Mouse (Mus musculus) liver, embryonic 14 days (tissue): ENCODE data around the gene Rfx1. TPM values are rescaled to one million over a fixed set of nuclear protein-coding genes. Genes with fewer than 3 reads are reported as not detected.

Experiments
- polyA plus RNA-seq: library from polyadenylated mRNA; depleted of rRNA; stranded (reverse); fragments of >200 nt; gene quantifications from 2 replicates; pipeline ENCODE4 v1.2.3, GENCODE M21; 2012; rRNA removed

Gene Rfx1
- 3.6 and 4.5 TPM in 2 replicates for polyA plus RNA-seq

DNA sequence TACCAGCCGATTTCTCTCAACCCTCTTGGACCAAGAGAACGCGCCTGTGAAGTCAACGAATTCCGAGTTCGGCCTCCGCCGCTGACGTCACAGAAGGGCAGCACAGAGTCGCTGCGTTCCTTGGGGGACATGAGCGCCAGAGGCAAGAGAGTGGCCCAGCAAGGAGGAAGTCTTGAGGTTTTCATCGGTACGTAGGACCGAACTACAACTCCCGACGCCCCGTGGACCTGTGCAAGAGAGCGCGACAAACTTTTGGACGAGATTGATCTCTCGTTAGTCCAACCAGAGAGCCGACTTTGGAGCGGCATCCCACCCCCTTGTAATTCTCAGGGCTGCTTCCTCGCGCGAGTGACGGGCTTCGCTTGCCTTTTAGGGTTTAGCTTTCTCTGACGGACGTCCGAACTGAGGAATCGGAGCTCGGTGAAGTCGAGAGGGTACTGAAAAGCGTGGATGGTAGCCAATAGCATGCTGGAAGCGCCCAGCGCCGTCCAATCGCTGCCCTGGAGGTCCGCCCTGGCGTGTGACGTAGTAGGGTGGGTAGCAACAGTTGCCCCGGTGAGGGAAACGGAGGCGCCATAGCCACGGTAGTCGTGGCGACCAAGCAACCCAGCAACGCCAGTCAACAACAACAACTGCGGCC is at the start of gene Rfx1:
Gene Rfx1 (plus strand): TSS at position 544 of the 640 bp plus-strand sequence.

DNA sequence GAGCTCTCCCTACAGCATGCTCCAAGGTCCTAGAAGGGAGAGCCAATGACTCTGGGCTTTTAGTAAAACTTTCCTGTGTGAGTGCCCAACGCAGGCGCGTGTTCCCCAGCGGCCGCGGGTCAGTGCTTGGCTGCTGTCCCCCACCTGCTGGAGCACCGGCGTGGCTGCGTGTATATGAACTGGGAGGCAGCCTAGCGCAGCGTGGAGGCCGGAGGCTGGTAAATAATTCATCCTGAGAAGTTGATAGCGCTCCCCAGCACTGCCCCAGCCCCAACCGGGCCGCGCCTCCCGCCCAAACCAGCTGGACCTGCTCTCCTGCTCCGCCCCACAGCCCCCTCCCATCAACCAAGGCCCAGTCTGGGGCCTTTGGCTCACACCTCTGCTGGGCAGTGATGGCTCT is 45.5 kb upstream of the Rfx1 start, which contains the start of gene Palm3:
Gene Palm3 (plus strand): TSS at position 376 of the 400 bp plus-strand sequence.

GRCm38 (mm10) chr8:84042066-84042947 is 24.3 kb upstream of the Rfx1 start, which contains the start of gene Il27ra:
Il27ra (minus strand) TSS chr8:84042589.

GRCm38 (mm10) chr8:84044900-84045299 is 21.7 kb upstream of the Rfx1 start, which contains the start of gene Rln3:
Rln3 (minus strand) TSS chr8:84045000.

DNA sequence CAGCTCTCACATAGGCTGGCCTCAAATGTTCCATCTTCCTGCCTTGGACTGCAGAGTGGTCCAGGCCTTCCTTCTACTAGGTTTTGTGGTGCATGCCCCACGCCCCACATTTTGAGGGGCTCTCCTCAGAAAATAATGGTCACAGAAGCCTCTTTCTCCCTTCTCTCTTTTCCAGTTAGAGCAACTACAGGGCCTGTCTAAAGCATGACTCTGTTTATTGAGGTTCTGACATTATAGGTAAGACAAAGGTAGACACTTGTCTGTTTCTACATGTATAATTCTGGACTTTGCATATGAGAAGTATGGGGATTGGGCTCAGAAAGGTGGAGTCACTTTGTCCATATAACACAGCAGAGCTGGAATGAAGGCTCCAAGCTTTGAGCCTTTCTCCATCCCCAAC is 1.6 kb upstream of the Rfx1 start, which contains the start of gene Gm10643:
Gene Gm10643 (minus strand): TSS at position 101 of the 400 bp plus-strand sequence.

DNA sequence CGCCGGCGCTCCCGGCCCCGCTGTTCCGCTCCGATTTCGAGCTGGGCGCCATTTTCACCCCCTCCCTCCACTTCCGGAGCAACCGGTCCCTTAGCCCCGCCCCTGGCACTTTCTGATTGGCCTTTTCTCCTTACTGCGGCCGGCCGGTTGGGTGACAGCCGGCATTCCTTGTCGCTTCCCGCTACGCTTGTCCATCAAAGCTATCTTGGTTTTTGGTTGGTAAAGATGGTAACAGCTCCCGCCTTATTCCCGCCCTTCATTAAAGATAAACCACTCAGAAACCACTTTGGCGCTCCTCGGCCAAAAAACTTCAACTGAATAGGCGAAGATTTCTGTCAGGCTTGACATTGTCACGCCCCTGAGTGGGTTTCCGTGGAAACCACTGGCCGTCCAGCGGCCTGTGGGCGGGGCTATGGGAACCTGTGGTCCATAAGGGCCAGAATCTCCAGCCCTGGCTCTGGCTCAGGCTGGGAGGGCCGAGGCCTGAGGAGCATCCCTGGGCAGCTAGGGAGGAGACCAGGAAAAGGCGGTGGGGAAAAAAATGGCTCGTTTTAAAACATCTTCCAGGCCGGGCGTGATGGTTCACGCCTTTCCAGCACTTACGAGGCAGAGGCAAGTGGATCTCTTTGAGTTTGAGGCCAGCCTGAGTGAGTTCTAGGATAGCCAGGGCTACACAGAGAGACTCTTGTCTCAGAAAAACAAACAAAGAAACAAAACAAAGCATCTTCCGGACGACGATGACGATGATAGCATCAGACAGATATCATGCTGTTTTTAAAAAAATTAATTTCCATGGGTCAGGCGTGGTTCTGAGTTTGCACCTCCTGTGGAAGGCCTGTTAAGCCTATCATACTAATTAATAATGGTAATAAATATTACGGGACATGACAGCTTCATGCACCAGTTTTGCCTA is 38.3 kb downstream of the Rfx1 start, which contains the start of gene Dcaf15:
Gene Dcaf15 (minus strand): TSS at position 72 of the 913 bp plus-strand sequence.

GRCm38 (mm10) chr8:84125656-84126055 is 59.0 kb downstream of the Rfx1 start, which contains the start of gene Podnl1:
Podnl1 (plus strand) TSS chr8:84125989.

Other genes starting within 250 kb of the Rfx1 start
- 3.9 and 4.2 TPM in 2 replicates for gene Adgrl1, start 166.7 kb upstream of the Rfx1 start, polyA plus RNA-seq
- gene Gm10644, start 111.6 kb upstream of the Rfx1 start, polyA plus RNA-seq, result 0.25 and 0.36 TPM in 2 replicates
- gene Asf1b, start 111.3 kb upstream of the Rfx1 start, polyA plus RNA-seq, result 76.0 and 107 TPM in 2 replicates
- 23.3 and 26.2 TPM in 2 replicates for gene Prkaca, start 93.8 kb upstream of the Rfx1 start, polyA plus RNA-seq
- 30.8 and 33.2 TPM in 2 replicates for gene Samd1, start 69.2 kb upstream of the Rfx1 start, polyA plus RNA-seq
- 0.42 and 0.55 TPM in 2 replicates for gene 1700067K01Rik, start 65.3 kb upstream of the Rfx1 start, polyA plus RNA-seq
- gene 2210011C24Rik, start 54.7 kb upstream of the Rfx1 start, polyA plus RNA-seq, result not detected in 2 replicates
- gene Palm3, start 45.4 kb upstream of the Rfx1 start, polyA plus RNA-seq, result 0.09 and 0.25 TPM in 2 replicates
- 0.62 and 0.74 TPM in 2 replicates for gene Il27ra, start 24.2 kb upstream of the Rfx1 start, polyA plus RNA-seq
- gene Rln3, start 21.8 kb upstream of the Rfx1 start, polyA plus RNA-seq, result 0.10 TPM in 1 of 2 replicates, not detected in the other
- gene Gm10643, start 1.7 kb upstream of the Rfx1 start, polyA plus RNA-seq, result 0.31 and 0.36 TPM in 2 replicates
- gene Dcaf15, start 37.9 kb downstream of the Rfx1 start, polyA plus RNA-seq, result 15.6 TPM in 2 replicates
- 0.02 and 0.03 TPM in 2 replicates for gene Podnl1, start 59.2 kb downstream of the Rfx1 start, polyA plus RNA-seq
- gene Cc2d1a, start 81.1 kb downstream of the Rfx1 start, polyA plus RNA-seq, result 3.1 and 3.2 TPM in 2 replicates
- 0.08 and 0.15 TPM in 2 replicates for gene 4930432K21Rik, start 81.2 kb downstream of the Rfx1 start, polyA plus RNA-seq
- gene Nanos3, start 118.4 kb downstream of the Rfx1 start, polyA plus RNA-seq, result 0.14 and 0.15 TPM in 2 replicates
- gene Zswim4, start 170.2 kb downstream of the Rfx1 start, polyA plus RNA-seq, result 1.6 and 1.7 TPM in 2 replicates
- gene D8Ertd738e, start 182.9 kb downstream of the Rfx1 start, polyA plus RNA-seq, result 139 and 148 TPM in 2 replicates
- 13.6 and 16.0 TPM in 2 replicates for gene Mri1, start 190.5 kb downstream of the Rfx1 start, polyA plus RNA-seq
- 6.2 and 7.1 TPM in 2 replicates for gene Ccdc130, start 203.5 kb downstream of the Rfx1 start, polyA plus RNA-seq